Mouse (Mus musculus) testis, adult 2 months (tissue): ENCODE results near the gene Pum2.

Experiments
- CTCF ChIP-seq: fragments of 200-500 bp; IDR thresholded peaks from 2 replicates; pipeline ENCODE4 v1.5.1; 2012; ENCODE audit warnings: low read depth, mild to moderate bottlenecking, inconsistent platforms, low read length, moderate library complexity; ENCODE audit not compliant: control insufficient read depth, insufficient read depth, insufficient replicate concordance
- POLR2A ChIP-seq: fragments of 200-500 bp; IDR thresholded peaks from 2 replicates; pipeline ENCODE4 v1.6.1; 2012; ENCODE audit warnings: low read depth, mild to moderate bottlenecking, inconsistent platforms, low read length, moderate library complexity; ENCODE audit not compliant: control insufficient read depth

DNA sequence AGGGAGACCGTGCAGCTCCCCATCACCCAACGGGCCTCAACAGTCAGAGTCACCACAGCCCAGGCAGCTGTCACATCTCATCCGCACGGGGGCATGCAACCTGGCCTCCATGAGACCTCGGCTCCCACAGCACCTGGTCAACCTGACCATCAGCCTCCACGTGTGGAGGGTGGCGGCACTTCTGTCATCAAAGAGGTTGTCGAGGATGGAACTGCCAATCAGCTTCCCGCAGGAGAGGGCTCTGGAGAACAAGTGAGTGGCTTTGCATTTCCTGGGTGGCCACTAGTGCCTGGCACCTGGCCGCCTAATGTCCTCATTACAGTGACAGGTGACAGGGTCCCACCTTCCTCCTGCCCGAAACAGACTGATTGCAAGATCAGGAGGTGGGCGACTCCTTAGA is 116.7 kb downstream of the Pum2 start:
- TF ChIP-seq CTCF (no peak), POLR2A (no peak)
